Mouse (Mus musculus) brown adipose tissue, adult 24 weeks (tissue): ENCODE data around the gene Anxa7. TPM values are rescaled to one million over a fixed set of nuclear protein-coding genes. Genes with fewer than 3 reads are reported as not detected.

Experiments used
- H3K27ac ChIP-seq: fragments of 200-500 bp; replicated peaks from 2 replicates; pipeline ENCODE4 v1.5.1; 2012; ENCODE audit warnings: low read depth, mild to moderate bottlenecking, low read length
- H3K4me1 ChIP-seq: fragments of 200-500 bp; 2 replicates; pipeline ENCODE4 v1.6.1; 2012; ENCODE audit warnings: low read length, mixed read lengths; ENCODE audit not compliant: control insufficient read depth, insufficient read depth, insufficient read length
- H3K4me3 ChIP-seq: fragments of 200-500 bp; 2 replicates; pipeline ENCODE4 v1.5.1; 2012; ENCODE audit warnings: low read depth, mild to moderate bottlenecking, low read length, moderate library complexity; ENCODE audit not compliant: insufficient read depth
- polyA plus RNA-seq: library from polyadenylated mRNA; stranded (reverse); fragments of >200 nt; gene quantifications from 2 replicates; pipeline ENCODE4 v1.2.4, GENCODE M21; 2012; ENCODE audit not compliant: missing spikeins, insufficient read depth, insufficient read length

Anxa7 gene
- polyA plus RNA-seq, 1 experiment, result 98.1 TPM

GRCm38 (mm10) chr14:20458378-20458777 lies 21.6 kb downstream of the Anxa7 start:
- Histone ChIP-seq H3K4me3 (no peak overlapping the region), H3K27ac (no peak overlapping the region), H3K4me1 (no peaks in the 10 kb centered on the region)

GRCm38 (mm10) chr14:20452929-20453328 lies 27.0 kb downstream of the Anxa7 start:
- no peak overlapping the region for H3K4me3 ChIP-seq
- no peak overlapping the region for H3K27ac ChIP-seq
- H3K4me1 ChIP-seq, result no peaks in the 10 kb centered on the region

- Histone ChIP-seq H3K4me3 (peak within 1 kb of the TSS; percentile 54), H3K4me1 (no peaks in the 10 kb centered on the region), H3K27ac (no peak within 1 kb of the TSS)
Observed at GRCm38 (mm10) chr14:20451765-20452331, 28.1 kb downstream of the Anxa7 start, which contains the start of gene Cfap70. Gene Cfap70 (minus strand): TSS chr14:20452226.

- no peak overlapping the region for H3K27ac ChIP-seq
- peak overlapping the region; percentile 54; the same call in 1 of the 2 replicates for H3K4me3 ChIP-seq
- H3K4me1 ChIP-seq, result no peaks in the 10 kb centered on the region
Observed at GRCm38 (mm10) chr14:20451302-20451701, 28.6 kb downstream of the Anxa7 start.

- Histone ChIP-seq H3K27ac (no peak overlapping the region), H3K4me1 (no peaks in the 10 kb centered on the region), H3K4me3 (no peak overlapping the region)
Observed at GRCm38 (mm10) chr14:20447209-20447608, 32.7 kb downstream of the Anxa7 start.

- no peak overlapping the region for H3K4me3 ChIP-seq
- H3K4me1 ChIP-seq, result no peaks in the 10 kb centered on the region
- no peak overlapping the region for H3K27ac ChIP-seq
Observed at GRCm38 (mm10) chr14:20442252-20442651, 37.7 kb downstream of the Anxa7 start.

GRCm38 (mm10) chr14:20436976-20437375 lies 43.0 kb downstream of the Anxa7 start:
- Histone ChIP-seq H3K4me1 (no peaks in the 10 kb centered on the region), H3K4me3 (no peak overlapping the region), H3K27ac (no peak overlapping the region)

- no peaks in the 10 kb centered on the region for H3K4me1 ChIP-seq
- H3K4me3 ChIP-seq, result no peak overlapping the region
- H3K27ac ChIP-seq, result no peak overlapping the region
Observed at GRCm38 (mm10) chr14:20432420-20432819, 47.5 kb downstream of the Anxa7 start.

GRCm38 (mm10) chr14:20431726-20432125 lies 48.2 kb downstream of the Anxa7 start:
- Histone ChIP-seq H3K4me1 (no peaks in the 10 kb centered on the region), H3K4me3 (no peak overlapping the region), H3K27ac (no peak overlapping the region)

GRCm38 (mm10) chr14:20429833-20430232 lies 50.1 kb downstream of the Anxa7 start:
- Histone ChIP-seq H3K27ac (no peak overlapping the region), H3K4me1 (no peaks in the 10 kb centered on the region), H3K4me3 (no peak overlapping the region)

- Histone ChIP-seq H3K4me1 (no peaks in the 10 kb centered on the region), H3K4me3 (no peak overlapping the region), H3K27ac (no peak overlapping the region)
Observed at GRCm38 (mm10) chr14:20428593-20428992, 51.3 kb downstream of the Anxa7 start.

GRCm38 (mm10) chr14:20423046-20423445 lies 56.9 kb downstream of the Anxa7 start:
- Histone ChIP-seq H3K4me3 (no peak overlapping the region), H3K27ac (no peak overlapping the region), H3K4me1 (no peaks in the 10 kb centered on the region)

GRCm38 (mm10) chr14:20422257-20422656 lies 57.7 kb downstream of the Anxa7 start:
- H3K4me1 ChIP-seq, result no peaks in the 10 kb centered on the region
- H3K27ac ChIP-seq, result no peak overlapping the region
- H3K4me3 ChIP-seq, result no peak overlapping the region

Other genes with a start within 250 kb of the Anxa7 start
- gene Kcnk16, start 210.9 kb downstream of the Anxa7 start, polyA plus RNA-seq, result not detected in 2 replicates
- gene Nudt13, start 185.4 kb downstream of the Anxa7 start, polyA plus RNA-seq, result 92.5 and 106 TPM in 2 replicates
- gene Ecd, start 132.0 kb downstream of the Anxa7 start, polyA plus RNA-seq, result 18.7 and 18.9 TPM in 2 replicates
- 51.1 and 52.7 TPM in 2 replicates for gene Fam149b, start 132.0 kb downstream of the Anxa7 start, polyA plus RNA-seq
- 19.8 and 23.9 TPM in 2 replicates for gene Dnajc9, start 91.2 kb downstream of the Anxa7 start, polyA plus RNA-seq
- 161 and 166 TPM in 2 replicates for gene Mrps16, start 86.5 kb downstream of the Anxa7 start, polyA plus RNA-seq
- not detected in 2 replicates for gene Cfap70, start 27.9 kb downstream of the Anxa7 start, polyA plus RNA-seq
- gene Mss51, start 16.8 kb upstream of the Anxa7 start, polyA plus RNA-seq, result not detected in 2 replicates
- gene Ppp3cb, start 66.4 kb upstream of the Anxa7 start, polyA plus RNA-seq, result 53.9 and 58.3 TPM in 2 replicates
- gene Usp54, start 160.9 kb upstream of the Anxa7 start, polyA plus RNA-seq, result 1.5 and 2.0 TPM in 2 replicates
- gene Myoz1, start 176.4 kb upstream of the Anxa7 start, polyA plus RNA-seq, result 27.3 and 47.5 TPM in 2 replicates
- gene Synpo2l, start 188.2 kb upstream of the Anxa7 start, polyA plus RNA-seq, result 0.63 and 1.8 TPM in 2 replicates
- gene Sec24c, start 194.2 kb upstream of the Anxa7 start, polyA plus RNA-seq, result 27.2 and 38.4 TPM in 2 replicates
- 1.6 and 3.3 TPM in 2 replicates for gene Fut11, start 214.8 kb upstream of the Anxa7 start, polyA plus RNA-seq
- 233 and 294 TPM in 2 replicates for gene Chchd1, start 222.9 kb upstream of the Anxa7 start, polyA plus RNA-seq
- 22.1 and 28.2 TPM in 2 replicates for gene Zswim8, start 227.4 kb upstream of the Anxa7 start, polyA plus RNA-seq